Mouse (Mus musculus) bone marrow, adult 2 months (tissue): ENCODE data around the gene Doxl2.

Experiments used
- CTCF ChIP-seq: fragments of 200-500 bp; IDR thresholded peaks from 2 replicates; pipeline ENCODE4 v1.5.1; 2011; ENCODE audit warnings: low read length, control low read depth; ENCODE audit not compliant: control insufficient read depth, insufficient read depth
- POLR2A ChIP-seq: fragments of 200-500 bp; IDR thresholded peaks from 2 replicates; pipeline ENCODE4 v1.6.1; 2011; ENCODE audit warnings: low read depth, mild to moderate bottlenecking, control low read depth, low read length, borderline replicate concordance; ENCODE audit not compliant: control insufficient read depth

DNA sequence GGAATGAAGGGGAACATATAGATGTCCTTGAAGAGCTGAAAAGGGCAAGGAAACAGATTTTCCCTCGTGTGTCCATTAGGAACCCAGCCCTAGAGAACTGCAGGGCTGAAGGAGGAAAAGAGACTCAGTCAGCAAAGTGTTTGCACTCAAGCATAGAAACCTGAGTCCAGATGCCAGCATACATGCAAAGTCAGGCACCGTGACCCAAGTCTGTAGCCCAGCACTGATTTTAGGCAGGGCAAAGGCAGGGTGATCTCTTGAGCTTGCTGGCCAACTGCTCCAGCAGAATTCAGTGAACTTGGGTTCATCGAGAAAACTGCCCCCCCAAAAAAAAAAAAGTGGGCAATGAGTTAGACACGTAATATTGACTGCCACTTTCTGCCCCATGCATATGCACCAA lies 17.2 kb downstream of the Doxl2 start:
- TF ChIP-seq POLR2A = no peak
- TF ChIP-seq CTCF = no peak
